Mouse (Mus musculus) lung, postnatal 0 days (tissue): ENCODE measurements at regions not wholly inside any gene's neighbourhood (a gene's known extent, or its start where the extent isn't known, plus 50 kb on each side); places are given as distances from the start of the nearest gene placed in this dataset.

Experiments
- CTCF ChIP-seq: IDR thresholded peaks from 2 replicates; pipeline ENCODE4 v1.5.1; 2016; ENCODE audit warnings: antibody characterized with exemption, mild to moderate bottlenecking
- EP300 ChIP-seq: IDR thresholded peaks from 2 replicates; pipeline ENCODE4 v1.6.1; 2016; ENCODE audit warnings: antibody characterized with exemption, mild to moderate bottlenecking, control low read depth

DNA sequence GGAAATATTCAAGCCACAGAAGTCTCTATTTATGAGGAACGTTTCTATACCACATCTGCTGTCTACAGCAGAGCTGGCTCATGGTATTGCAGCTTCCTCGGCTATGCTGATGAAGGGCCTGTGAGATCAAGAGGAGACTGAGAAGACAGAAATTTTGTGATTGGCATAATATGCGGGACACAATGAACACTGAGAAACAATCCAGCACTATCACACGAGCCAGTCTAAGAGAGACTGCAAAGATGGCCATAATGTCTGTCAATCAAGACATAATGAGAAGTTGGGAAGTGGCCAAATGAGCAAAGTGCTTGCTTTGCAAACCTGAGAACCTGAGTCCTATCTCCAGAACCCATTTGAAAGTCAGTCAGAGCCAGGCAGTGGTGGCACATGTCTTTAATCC lies 437.5 kb downstream of the Pdcd6ip start:
- TF ChIP-seq EP300, result no peak
- no peak for TF ChIP-seq CTCF
